Mouse (Mus musculus) midbrain, embryonic 11.5 days (tissue): Measurements from ENCODE around the gene Zdhhc1. TPM values are rescaled to one million over a fixed set of nuclear protein-coding genes. Genes with fewer than 3 reads are reported as not detected.
A peak's percentile ranks its signal among the peaks of the same experiment; 100 is the strongest.

Experiments
- ATAC-seq: fragments of 200-750 bp; cut with Nextera tagmentation; 2 replicates; pipeline ENCODE4 v1.8.0; 2017; ENCODE audit warnings: moderate TSS enrichment, moderate library complexity; ENCODE audit not compliant: low FRiP score
- DNase-seq: peaks from one replicate; pipeline ENCODE4 v3.0.0; 2015; ENCODE audit warnings: low spot score; ENCODE audit errors: missing footprints
- H3K27ac ChIP-seq: fragments of 300-500 bp; sonication (generic); 2 replicates; pipeline ENCODE4 v1.5.1; 2014; ENCODE audit warnings: low read depth, low read length
- H3K27me3 ChIP-seq: fragments of 300-500 bp; sonication (generic); 2 replicates; pipeline ENCODE4 v1.6.1; 2014; ENCODE audit warnings: mild to moderate bottlenecking, low read length, moderate library complexity, mixed read lengths; ENCODE audit not compliant: control insufficient read depth, insufficient read depth
- H3K36me3 ChIP-seq: fragments of 300-500 bp; sonication (generic); 2 replicates; pipeline ENCODE4 v1.6.1; 2014; ENCODE audit warnings: mild to moderate bottlenecking, low read length, moderate library complexity, mixed read lengths; ENCODE audit not compliant: control insufficient read depth, insufficient read depth
- H3K4me1 ChIP-seq: fragments of 300-500 bp; sonication (generic); 2 replicates; pipeline ENCODE4 v1.6.1; 2014; ENCODE audit warnings: low read length; ENCODE audit not compliant: control insufficient read depth, insufficient read depth
- H3K4me2 ChIP-seq: fragments of 300-500 bp; sonication (generic); 2 replicates; pipeline ENCODE4 v1.6.1; 2014; ENCODE audit warnings: mild to moderate bottlenecking, moderate library complexity
- H3K4me3 ChIP-seq: fragments of 300-500 bp; sonication (generic); 2 replicates; pipeline ENCODE4 v1.5.1; 2014; ENCODE audit warnings: low read depth, low read length
- H3K9ac ChIP-seq: fragments of 300-500 bp; sonication (generic); 2 replicates; pipeline ENCODE4 v1.6.1; 2014; ENCODE audit warnings: low read length
- H3K9me3 ChIP-seq: fragments of 300-500 bp; sonication (generic); 2 replicates; pipeline ENCODE4 v1.6.1; 2016; ENCODE audit warnings: low read length; ENCODE audit not compliant: control insufficient read depth
- WGBS: fragments of 180-500 bp; shearing (Covaris S2); extraction: QIAGEN DNeasy Blood & Tissue Kit; methylation state at CpG from one replicate; pipeline ENCODE4 v1.1.7; 2014; 5-methylcytosine and 5-hydroxymethylcytosine counted together
- polyA plus RNA-seq: library from polyadenylated mRNA; unstranded; fragments of >200 nt; fragmentation: Nextera tagmentation; extraction: Ambion mirVana; gene quantifications from 2 replicates; pipeline ENCODE4 v1.2.1, GENCODE M21; 2014

Gene Zdhhc1
- polyA plus RNA-seq, 1 experiment from 2014 or later = 19.0 TPM

DNA sequence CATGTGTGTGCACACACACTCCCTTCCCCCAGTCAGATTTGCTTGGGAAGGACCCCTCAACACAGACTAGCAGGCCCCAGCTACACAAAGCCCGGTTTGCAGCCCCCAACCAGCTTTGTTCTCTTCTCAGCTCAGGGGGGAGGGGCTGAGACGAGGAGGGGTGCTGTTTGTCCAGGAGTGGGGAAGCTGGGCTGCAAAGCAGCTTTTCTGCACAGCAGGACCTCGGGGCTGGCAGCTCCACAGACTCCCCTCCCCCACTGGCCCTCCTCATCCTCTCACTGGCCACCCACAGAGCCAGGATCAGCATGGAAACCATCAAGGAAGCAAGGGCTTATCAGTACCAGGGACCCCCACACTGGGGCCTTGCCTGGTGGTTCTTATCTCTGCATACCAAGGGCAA is 24.4 kb upstream of the Zdhhc1 start:
- ATAC-seq (peak; percentile 69), DNase-seq (peak; percentile 94)
- H3K27me3 ChIP-seq = peaks cover 6% of the 10 kb centered on the region; the same call in 1 of the 2 replicates
- H3K27ac ChIP-seq = peak overlapping the region; percentile 73
- peaks cover 5% of the 10 kb centered on the region; the same call in 1 of the 2 replicates for H3K36me3 ChIP-seq
- H3K4me1 ChIP-seq = peaks cover 50% of the 10 kb centered on the region
- WGBS = 0% methylated on average over 3 of the region's 3 CpGs
- peak overlapping the region; percentile 60 for H3K9ac ChIP-seq
- peak overlapping the region; percentile 98 for H3K4me2 ChIP-seq
- no peaks in the 10 kb centered on the region for H3K9me3 ChIP-seq
- H3K4me3 ChIP-seq = peak overlapping the region; percentile 69; the same call in 1 of the 2 replicates

- whole genome bisulfite sequencing = 19% methylated on average over 5 of the region's 5 CpGs
- ATAC-seq = peak; percentile 1; the same call in 1 of the 2 replicates
Observed at GRCm38 (mm10) chr8:105520521-105520920, 23.8 kb upstream of the Zdhhc1 start.

GRCm38 (mm10) chr8:105519591-105519990 is 22.9 kb upstream of the Zdhhc1 start:
- peak overlapping the region; percentile 69 for H3K4me3 ChIP-seq
- peak overlapping the region; percentile 98 for H3K4me2 ChIP-seq
- peaks cover 52% of the 10 kb centered on the region for H3K4me1 ChIP-seq
- H3K9ac ChIP-seq = peak overlapping the region; percentile 92
- H3K27ac ChIP-seq = peak overlapping the region; percentile 67
- no peaks in the 10 kb centered on the region for H3K9me3 ChIP-seq
- 0% methylated on average over 2 of the region's 2 CpGs for WGBS
- DNase-seq (peak; percentile 93), ATAC-seq (no peak)
- H3K27me3 ChIP-seq = peaks cover 6% of the 10 kb centered on the region; the same call in 1 of the 2 replicates
- H3K36me3 ChIP-seq = peaks cover 5% of the 10 kb centered on the region; the same call in 1 of the 2 replicates

More at GRCm38 (mm10) chr8:105520521-105520920, 23.8 kb upstream of the Zdhhc1 start:
- DNase-seq = peak; percentile 91
- H3K36me3 ChIP-seq = peaks cover 5% of the 10 kb centered on the region; the same call in 1 of the 2 replicates
- peak overlapping the region; percentile 69 for H3K4me3 ChIP-seq
- peaks cover 6% of the 10 kb centered on the region; the same call in 1 of the 2 replicates for H3K27me3 ChIP-seq
- peak overlapping the region; percentile 98 for H3K4me2 ChIP-seq
- peak overlapping the region; percentile 73 for H3K27ac ChIP-seq
- H3K9ac ChIP-seq = peak overlapping the region; percentile 60
- no peaks in the 10 kb centered on the region for H3K9me3 ChIP-seq
- H3K4me1 ChIP-seq = peaks cover 52% of the 10 kb centered on the region

DNA sequence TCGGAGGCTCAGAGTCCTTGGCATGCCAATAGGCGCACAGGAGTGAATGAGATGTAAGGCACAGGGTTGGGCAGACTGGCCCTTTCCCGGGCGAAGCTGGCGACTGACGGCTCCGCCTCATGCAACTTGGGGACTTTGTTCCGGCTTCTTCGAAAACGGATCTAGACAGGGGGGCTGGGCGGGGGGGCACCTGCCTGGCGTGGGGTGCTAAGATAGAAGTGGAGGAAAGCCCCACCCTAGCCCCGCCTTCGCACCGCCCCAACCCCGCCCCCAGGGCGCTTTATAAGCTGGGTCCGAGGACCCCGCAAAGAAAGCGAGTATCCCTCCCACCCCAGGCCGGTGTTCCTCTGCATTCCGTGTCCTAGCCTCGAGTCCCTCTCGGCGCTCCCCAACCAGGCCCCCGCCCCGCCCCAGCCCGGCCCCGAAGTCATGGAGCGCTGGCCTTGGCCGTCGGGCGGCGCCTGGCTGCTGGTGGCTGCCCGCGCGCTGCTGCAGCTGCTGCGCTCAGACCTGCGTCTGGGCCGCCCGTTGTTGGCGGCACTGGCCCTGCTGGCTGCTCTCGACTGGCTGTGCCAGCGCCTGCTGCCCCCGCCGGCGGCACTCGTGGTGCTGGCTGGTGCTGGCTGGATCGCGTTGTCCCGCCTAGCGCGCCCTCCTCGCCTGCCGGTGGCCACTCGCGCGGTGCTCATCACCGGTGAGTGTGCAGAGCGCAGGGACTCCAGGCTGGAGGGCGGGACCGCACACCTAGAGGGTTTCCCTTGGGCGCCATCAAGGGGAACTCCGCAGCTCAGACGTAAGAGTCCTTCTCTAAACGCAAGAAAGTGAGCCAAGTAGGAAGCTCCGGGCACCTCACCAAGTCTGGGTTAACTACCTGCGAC is 22.0 kb upstream of the Zdhhc1 start, which contains the start of gene Hsd11b2:
Hsd11b2 (plus strand) TSS at position 320 of the 878 bp plus-strand sequence.
- 0 out of 2 replicates have a peak, but pooled peaks cover 2% of the 10 kb centered on the region for H3K36me3 ChIP-seq

DNA sequence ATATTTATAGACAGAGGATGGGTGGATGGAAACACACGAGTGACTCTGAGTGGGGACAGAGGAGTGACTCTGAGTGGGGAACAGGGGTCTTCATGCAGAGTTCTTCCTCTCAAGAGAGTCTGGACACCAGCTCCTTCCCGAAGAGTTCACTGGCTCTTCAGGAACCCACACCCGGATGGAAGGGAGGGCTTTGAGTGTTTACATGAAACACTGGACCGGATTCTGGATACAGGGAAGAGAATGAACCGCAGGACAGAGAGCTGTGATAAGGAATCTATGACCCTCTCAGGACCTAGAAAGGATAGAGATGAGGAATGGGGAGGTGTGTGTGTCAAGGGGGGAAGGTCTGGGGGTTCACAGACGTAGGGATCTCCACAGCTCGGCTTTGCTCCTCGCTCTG is 20.6 kb upstream of the Zdhhc1 start:
- 0 out of 2 replicates have a peak overlapping the region, but pooled peaks have one; percentile 6 for H3K4me2 ChIP-seq
- H3K4me1 ChIP-seq = peaks cover 52% of the 10 kb centered on the region
- H3K27ac ChIP-seq = no peak overlapping the region
- H3K9ac ChIP-seq = no peak overlapping the region
- 47% methylated on average over 8 of the region's 8 CpGs for WGBS
- DNase-seq = peak; percentile 88
- no peaks in the 10 kb centered on the region for H3K36me3 ChIP-seq
- no peak for ATAC-seq
- no peak overlapping the region for H3K4me3 ChIP-seq
- H3K27me3 ChIP-seq = peaks cover 6% of the 10 kb centered on the region; the same call in 1 of the 2 replicates
- H3K9me3 ChIP-seq = no peaks in the 10 kb centered on the region

More for the DNA sequence above, 22.0 kb upstream of the Zdhhc1 start, which contains the start of gene Hsd11b2:
- no peaks in the 10 kb centered on the region for H3K9me3 ChIP-seq
- peak within 1 kb of the TSS; percentile 92 for H3K9ac ChIP-seq
- peaks cover 52% of the 10 kb centered on the region for H3K4me1 ChIP-seq
- ATAC-seq (peak; percentile 71), DNase-seq (peak; percentile 97)
- H3K4me2 ChIP-seq = peak within 1 kb of the TSS; percentile 98
- H3K4me3 ChIP-seq = peak within 1 kb of the TSS; percentile 69
- peak within 1 kb of the TSS; percentile 67 for H3K27ac ChIP-seq
- under 1% methylated on average over 67 of the region's 68 CpGs for WGBS
- peaks cover 6% of the 10 kb centered on the region; the same call in 1 of the 2 replicates for H3K27me3 ChIP-seq

DNA sequence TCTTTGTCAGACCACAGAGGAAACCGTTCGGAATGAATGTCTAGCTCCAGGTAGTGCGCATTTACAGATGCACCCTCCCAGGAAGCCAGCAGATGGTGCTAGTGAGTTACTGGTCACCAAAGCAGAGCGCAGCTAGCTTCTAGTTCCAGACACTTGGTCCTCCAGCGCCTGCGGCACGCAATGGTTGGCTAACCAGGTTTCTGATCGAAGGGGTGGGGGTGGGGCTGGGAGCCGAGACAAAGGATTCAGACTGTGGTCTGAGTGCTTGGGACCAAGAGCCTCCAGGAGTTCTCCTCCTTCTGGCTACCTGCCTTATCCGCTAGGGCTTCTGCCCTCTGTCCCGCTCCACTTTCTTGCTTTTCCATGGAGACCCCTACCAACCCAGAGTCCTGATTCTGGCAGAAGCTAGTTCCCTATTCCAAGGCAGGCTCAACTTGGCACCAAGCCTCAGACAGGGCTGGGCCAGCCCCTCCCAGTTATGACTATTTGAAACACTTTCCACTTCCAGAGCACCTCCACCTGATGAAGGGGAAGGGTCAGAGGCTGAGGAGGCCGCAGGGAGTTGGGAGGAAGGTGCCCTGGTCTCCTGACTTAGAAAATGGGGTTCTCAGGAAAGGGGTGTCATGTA is 19.4 kb upstream of the Zdhhc1 start:
- ATAC-seq (peak; percentile 54), DNase-seq (peak; percentile 98)
- Histone ChIP-seq H3K4me3 (no peak overlapping the region), H3K9me3 (no peaks in the 10 kb centered on the region), H3K9ac (peak overlapping the region; percentile 51), H3K27ac (no peak overlapping the region), H3K4me2 (peak overlapping the region; percentile 33), H3K27me3 (peaks cover 6% of the 10 kb centered on the region; the same call in 1 of the 2 replicates), H3K4me1 (peaks cover 42% of the 10 kb centered on the region), H3K36me3 (no peaks in the 10 kb centered on the region)
- WGBS = 9% methylated on average over 12 of the region's 12 CpGs

- no peak overlapping the region for H3K9ac ChIP-seq
Observed at GRCm38 (mm10) chr8:105514656-105515055, 18.0 kb upstream of the Zdhhc1 start.

GRCm38 (mm10) chr8:105514194-105514593 is 17.5 kb upstream of the Zdhhc1 start:
- DNase-seq (no peak), ATAC-seq (no peak)
- Histone ChIP-seq H3K4me3 (no peak overlapping the region), H3K4me2 (no peak overlapping the region), H3K9me3 (no peaks in the 10 kb centered on the region), H3K27me3 (peaks cover 6% of the 10 kb centered on the region; the same call in 1 of the 2 replicates), H3K27ac (no peak overlapping the region), H3K9ac (no peak overlapping the region), H3K4me1 (peaks cover 23% of the 10 kb centered on the region), H3K36me3 (no peaks in the 10 kb centered on the region)
- WGBS = 90% methylated on average over 6 of the region's 6 CpGs

More at GRCm38 (mm10) chr8:105514656-105515055, 18.0 kb upstream of the Zdhhc1 start:
- no peak overlapping the region for H3K27ac ChIP-seq
- no peak overlapping the region for H3K4me3 ChIP-seq
- H3K9me3 ChIP-seq = no peaks in the 10 kb centered on the region
- H3K36me3 ChIP-seq = no peaks in the 10 kb centered on the region
- H3K4me2 ChIP-seq = no peak overlapping the region
- DNase-seq = no peak
- 80% methylated on average over 5 of the region's 5 CpGs for WGBS
- H3K4me1 ChIP-seq = peaks cover 28% of the 10 kb centered on the region
- peaks cover 6% of the 10 kb centered on the region; the same call in 1 of the 2 replicates for H3K27me3 ChIP-seq
- ATAC-seq = no peak
